Mouse (Mus musculus): ENCODE measurements around the gene Med27. TPM values are rescaled to one million over a fixed set of nuclear protein-coding genes. Genes with fewer than 3 reads are reported as not detected.

Med27 gene
- polyA plus RNA-seq, 1 experiment, result 33.3 TPM

DNA sequence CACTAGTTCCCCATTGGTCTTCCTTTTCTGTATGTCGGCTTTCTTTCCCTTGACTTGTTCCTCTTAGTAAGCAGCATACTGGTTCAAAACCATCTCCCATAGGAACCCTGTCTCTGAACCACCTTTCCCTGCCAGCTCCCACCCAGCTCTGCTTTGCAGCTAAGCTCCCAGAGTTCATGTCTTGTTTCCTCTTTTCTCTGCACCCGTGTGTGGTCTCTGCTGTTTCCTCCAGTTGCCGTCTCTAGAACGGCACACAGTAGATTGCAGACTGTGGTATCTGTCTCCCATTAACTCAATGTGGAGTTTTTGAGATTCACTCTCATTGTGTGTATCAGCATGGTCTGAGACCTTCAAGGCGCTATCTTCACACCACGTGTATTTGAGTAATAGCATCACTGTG lies 71.9 kb downstream of the Med27 start:
- TF ChIP-seq CTCF (IDR thresholded peaks at IDR 0.05; ENCODE audit: extremely low read depth, insufficient read length, insufficient replicate concordance, low read depth, low read length), result no peak
- no peak for TF ChIP-seq POLR2A (IDR thresholded peaks at IDR 0.05; ENCODE audit: low read depth, low read length)
- 80% methylated on average over 6 of the region's 6 CpGs for WGBS
- no peaks in the 10 kb centered on the region for H3K36me3 ChIP-seq (ENCODE audit: control insufficient read depth, insufficient read depth, low read length)
- peaks cover 19% of the 10 kb centered on the region; the same call in 1 of the 2 replicates for H3K4me1 ChIP-seq (ENCODE audit: control insufficient read depth, insufficient read depth, insufficient read length, low read length)
- H3K27ac ChIP-seq (ENCODE audit: insufficient read depth, low read depth, low read length), result no peak overlapping the region
- H3K27me3 ChIP-seq (ENCODE audit: control insufficient read depth, insufficient read depth, low read length), result no peaks in the 10 kb centered on the region
- H3K4me3 ChIP-seq (ENCODE audit: low read depth, low read length), result no peak overlapping the region

- 75% methylated on average over 5 of the region's 5 CpGs for WGBS
- no peak overlapping the region for H3K27ac ChIP-seq (ENCODE audit: insufficient read depth, low read depth, low read length)
- TF ChIP-seq CTCF (IDR thresholded peaks at IDR 0.05; ENCODE audit: extremely low read depth, insufficient read length, insufficient replicate concordance, low read depth, low read length) (no peak), POLR2A (IDR thresholded peaks at IDR 0.05; ENCODE audit: low read depth, low read length) (no peak)
Measured at GRCm38 (mm10) chr2:29419434-29419833, 72.8 kb downstream of the Med27 start.

DNA sequence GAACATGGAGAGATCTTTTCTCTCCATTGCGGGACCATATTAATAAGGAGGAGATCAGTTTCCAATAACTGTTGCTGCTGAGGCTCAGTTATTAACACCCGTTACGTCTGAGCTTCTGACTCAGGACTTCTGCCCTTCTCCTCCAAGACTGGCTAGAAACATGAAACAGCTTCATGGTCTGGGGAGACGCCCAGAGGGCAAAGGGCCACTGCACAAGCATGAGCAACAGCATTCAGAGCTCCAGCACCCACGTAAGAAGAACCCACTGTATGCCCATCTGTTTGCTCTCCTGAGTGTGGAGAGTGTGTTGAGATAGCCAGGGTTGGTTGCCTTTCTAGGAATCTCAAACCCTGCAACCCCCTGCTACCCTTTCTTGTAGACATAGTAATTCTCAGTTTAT lies 73.3 kb downstream of the Med27 start:
- H3K4me1 ChIP-seq (ENCODE audit: control insufficient read depth, insufficient read depth, insufficient read length, low read length), result peaks cover 21% of the 10 kb centered on the region; the same call in 1 of the 2 replicates
- 36% methylated on average over 5 of the region's 5 CpGs for WGBS
- no peak for TF ChIP-seq POLR2A (IDR thresholded peaks at IDR 0.05; ENCODE audit: low read depth, low read length)
- peak; percentile 52; the same call in 1 of the 2 replicates for TF ChIP-seq CTCF (IDR thresholded peaks at IDR 0.05; ENCODE audit: extremely low read depth, insufficient read length, insufficient replicate concordance, low read depth, low read length)
- H3K4me3 ChIP-seq (ENCODE audit: low read depth, low read length), result no peak overlapping the region
- 0 out of 2 replicates have a peak overlapping the region, but pooled peaks have one; percentile 13 for H3K27ac ChIP-seq (ENCODE audit: insufficient read depth, low read depth, low read length)
- no peaks in the 10 kb centered on the region for H3K27me3 ChIP-seq (ENCODE audit: control insufficient read depth, insufficient read depth, low read length)
- no peaks in the 10 kb centered on the region for H3K36me3 ChIP-seq (ENCODE audit: control insufficient read depth, insufficient read depth, low read length)

More at GRCm38 (mm10) chr2:29419434-29419833, 72.8 kb downstream of the Med27 start:
- Histone ChIP-seq H3K4me3 (ENCODE audit: low read depth, low read length) (no peak overlapping the region), H3K27me3 (ENCODE audit: control insufficient read depth, insufficient read depth, low read length) (no peaks in the 10 kb centered on the region), H3K4me1 (ENCODE audit: control insufficient read depth, insufficient read depth, insufficient read length, low read length) (peaks cover 21% of the 10 kb centered on the region; the same call in 1 of the 2 replicates), H3K36me3 (ENCODE audit: control insufficient read depth, insufficient read depth, low read length) (no peaks in the 10 kb centered on the region)

GRCm38 (mm10) chr2:29422126-29422840 lies 75.7 kb downstream of the Med27 start:
- no peak for TF ChIP-seq POLR2A (IDR thresholded peaks at IDR 0.05; ENCODE audit: low read depth, low read length)
- TF ChIP-seq CTCF (IDR thresholded peaks at IDR 0.05; ENCODE audit: extremely low read depth, insufficient read length, insufficient replicate concordance, low read depth, low read length), result no peak
- H3K4me1 ChIP-seq (ENCODE audit: control insufficient read depth, insufficient read depth, insufficient read length, low read length), result peaks cover 31% of the 10 kb centered on the region; the same call in 1 of the 2 replicates
- 69% methylated on average over 10 of the region's 10 CpGs for WGBS
- no peaks in the 10 kb centered on the region for H3K36me3 ChIP-seq (ENCODE audit: control insufficient read depth, insufficient read depth, low read length)
- H3K27me3 ChIP-seq (ENCODE audit: control insufficient read depth, insufficient read depth, low read length), result no peaks in the 10 kb centered on the region
- 0 out of 2 replicates have a peak overlapping the region, but pooled peaks have one; percentile 20 for H3K27ac ChIP-seq (ENCODE audit: insufficient read depth, low read depth, low read length)
- no peak overlapping the region for H3K4me3 ChIP-seq (ENCODE audit: low read depth, low read length)

DNA sequence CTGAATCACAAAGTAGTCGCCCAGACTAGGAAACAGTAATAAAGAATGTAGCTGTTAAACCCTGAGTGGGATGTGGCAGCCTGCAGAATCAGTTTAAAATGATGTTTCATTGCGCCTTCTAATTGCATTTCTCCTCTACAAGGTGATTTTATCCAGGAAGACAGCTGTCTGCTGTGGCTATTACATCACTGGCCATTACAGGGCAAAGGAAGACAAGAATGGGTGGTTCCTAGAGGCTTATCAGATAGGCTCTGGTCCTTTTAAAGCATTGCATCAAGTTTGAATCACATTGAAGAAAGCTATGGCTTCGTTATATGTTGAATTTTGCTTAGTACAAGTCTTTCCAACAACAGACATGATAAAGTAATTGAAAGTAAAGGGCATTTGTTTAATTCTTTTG lies 76.4 kb downstream of the Med27 start:
- Histone ChIP-seq H3K4me1 (ENCODE audit: control insufficient read depth, insufficient read depth, insufficient read length, low read length) (peaks cover 31% of the 10 kb centered on the region; the same call in 1 of the 2 replicates), H3K27me3 (ENCODE audit: control insufficient read depth, insufficient read depth, low read length) (no peaks in the 10 kb centered on the region), H3K27ac (ENCODE audit: insufficient read depth, low read depth, low read length) (no peak overlapping the region), H3K36me3 (ENCODE audit: control insufficient read depth, insufficient read depth, low read length) (no peaks in the 10 kb centered on the region), H3K4me3 (ENCODE audit: low read depth, low read length) (no peak overlapping the region)
- TF ChIP-seq POLR2A (IDR thresholded peaks at IDR 0.05; ENCODE audit: low read depth, low read length), result no peak
- TF ChIP-seq CTCF (IDR thresholded peaks at IDR 0.05; ENCODE audit: extremely low read depth, insufficient read length, insufficient replicate concordance, low read depth, low read length), result no peak
- 75% methylated on average over 3 of the region's 3 CpGs for WGBS

DNA sequence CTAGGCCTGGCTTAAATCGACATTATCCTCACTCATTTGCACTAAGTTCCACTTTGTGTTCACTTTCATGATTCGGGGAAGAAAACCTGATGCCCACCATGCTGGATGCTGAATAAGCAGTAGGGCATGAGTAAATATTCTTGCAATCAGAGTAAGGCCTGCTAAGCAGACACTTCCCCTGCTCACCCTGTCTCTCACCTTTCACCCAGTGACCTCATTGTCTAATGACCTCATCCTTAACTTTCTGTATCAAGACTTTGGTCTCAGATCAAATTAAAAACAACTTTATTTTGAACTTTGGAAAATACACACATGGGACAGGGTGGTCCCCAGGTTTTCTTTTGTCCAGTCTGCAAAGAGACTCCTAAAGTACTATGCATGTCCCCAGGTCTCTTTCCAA lies 78.8 kb downstream of the Med27 start:
- Histone ChIP-seq H3K36me3 (ENCODE audit: control insufficient read depth, insufficient read depth, low read length) (no peaks in the 10 kb centered on the region), H3K4me1 (ENCODE audit: control insufficient read depth, insufficient read depth, insufficient read length, low read length) (peaks cover 28% of the 10 kb centered on the region; the same call in 1 of the 2 replicates), H3K4me3 (ENCODE audit: low read depth, low read length) (no peak overlapping the region), H3K27ac (ENCODE audit: insufficient read depth, low read depth, low read length) (no peak overlapping the region), H3K27me3 (ENCODE audit: control insufficient read depth, insufficient read depth, low read length) (no peaks in the 10 kb centered on the region)
- WGBS, result 80% methylated on average over 2 of the region's 2 CpGs
- TF ChIP-seq CTCF (IDR thresholded peaks at IDR 0.05; ENCODE audit: extremely low read depth, insufficient read length, insufficient replicate concordance, low read depth, low read length), result no peak
- TF ChIP-seq POLR2A (IDR thresholded peaks at IDR 0.05; ENCODE audit: low read depth, low read length), result no peak

DNA sequence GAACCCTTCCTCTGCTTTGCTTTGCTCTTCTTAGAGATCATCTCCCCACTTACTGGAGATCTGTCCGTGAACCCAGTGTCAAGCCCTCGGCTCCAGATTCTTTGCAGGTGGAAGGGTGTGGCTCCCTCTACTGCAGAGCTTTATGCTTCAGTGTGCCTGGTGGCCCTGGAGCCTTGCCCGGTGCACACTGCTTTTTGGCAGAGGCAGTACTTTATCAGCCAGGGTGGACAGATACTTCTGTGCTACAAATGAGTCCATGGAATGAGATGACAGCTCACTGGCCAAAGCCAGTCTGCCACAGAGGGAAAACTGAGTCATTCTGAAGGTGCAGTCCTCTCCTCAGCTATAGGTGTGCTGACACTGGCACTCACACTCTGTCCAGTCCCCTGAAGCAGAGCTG lies 80.1 kb downstream of the Med27 start:
- Histone ChIP-seq H3K4me1 (ENCODE audit: control insufficient read depth, insufficient read depth, insufficient read length, low read length) (peaks cover 26% of the 10 kb centered on the region; the same call in 1 of the 2 replicates), H3K4me3 (ENCODE audit: low read depth, low read length) (no peak overlapping the region), H3K27me3 (ENCODE audit: control insufficient read depth, insufficient read depth, low read length) (no peaks in the 10 kb centered on the region), H3K27ac (ENCODE audit: insufficient read depth, low read depth, low read length) (no peak overlapping the region), H3K36me3 (ENCODE audit: control insufficient read depth, insufficient read depth, low read length) (no peaks in the 10 kb centered on the region)
- TF ChIP-seq POLR2A (IDR thresholded peaks at IDR 0.05; ENCODE audit: low read depth, low read length) (no peak), CTCF (IDR thresholded peaks at IDR 0.05; ENCODE audit: extremely low read depth, insufficient read length, insufficient replicate concordance, low read depth, low read length) (no peak)
- 21% methylated on average over 3 of the region's 3 CpGs for WGBS
